Mouse (Mus musculus) intestine, postnatal 0 days (tissue): Measurements from ENCODE around the gene Sema5a. TPM values are rescaled to one million over a fixed set of nuclear protein-coding genes. Genes with fewer than 3 reads are reported as not detected.

Experiments used
- ATAC-seq: fragments of 200-750 bp; cut with Nextera tagmentation; 2 replicates; pipeline ENCODE4 v1.8.0; 2017; ENCODE audit warnings: mild to moderate bottlenecking, moderate TSS enrichment, moderate library complexity
- H3K27ac ChIP-seq: fragments of 300-500 bp; sonication (generic); 2 replicates; pipeline ENCODE4 v1.5.1; 2014; ENCODE audit warnings: mild to moderate bottlenecking, low read depth, low read length, moderate library complexity
- H3K27me3 ChIP-seq: fragments of 300-500 bp; sonication (generic); replicated peaks from 2 replicates; pipeline ENCODE4 v1.6.1; 2014; ENCODE audit warnings: low read length, mixed read lengths; ENCODE audit not compliant: control insufficient read depth, insufficient read depth
- H3K36me3 ChIP-seq: fragments of 300-500 bp; sonication (generic); 2 replicates; pipeline ENCODE4 v1.6.1; 2014; ENCODE audit warnings: mild to moderate bottlenecking, moderate library complexity; ENCODE audit not compliant: control insufficient read depth, insufficient read depth
- H3K4me1 ChIP-seq: fragments of 300-500 bp; sonication (generic); replicated peaks from 2 replicates; pipeline ENCODE4 v1.6.1; 2014; ENCODE audit warnings: antibody characterized with exemption, low read length, mixed read lengths; ENCODE audit not compliant: control insufficient read depth, insufficient read depth
- H3K4me2 ChIP-seq: fragments of 300-500 bp; sonication (generic); replicated peaks from 2 replicates; pipeline ENCODE4 v1.6.1; 2014; ENCODE audit warnings: low read depth, mild to moderate bottlenecking, moderate library complexity
- H3K4me3 ChIP-seq: fragments of 300-500 bp; sonication (generic); 2 replicates; pipeline ENCODE4 v1.5.1; 2014; ENCODE audit warnings: low read depth, low read length
- H3K9ac ChIP-seq: fragments of 300-500 bp; sonication (generic); 2 replicates; pipeline ENCODE4 v1.6.1; 2014; ENCODE audit warnings: mild to moderate bottlenecking, low read depth, low read length
- H3K9me3 ChIP-seq: fragments of 300-500 bp; sonication (generic); 2 replicates; pipeline ENCODE4 v1.6.1; 2016; ENCODE audit warnings: mixed run types; ENCODE audit not compliant: control insufficient read depth
- CTCF ChIP-seq: sonication (generic); IDR thresholded peaks from 2 replicates; pipeline ENCODE4 v1.5.1; 2016; ENCODE audit warnings: low read depth, mild to moderate bottlenecking, control low read depth, antibody characterized with exemption, moderate library complexity
- WGBS: fragments of 180-500 bp; shearing (Covaris S2); extraction: QIAGEN DNeasy Blood & Tissue Kit; methylation state at CpG from one replicate; pipeline ENCODE4 v1.1.7; 2014; 5-methylcytosine and 5-hydroxymethylcytosine counted together
- polyA plus RNA-seq: library from polyadenylated mRNA; unstranded; fragments of >200 nt; fragmentation: Nextera tagmentation; extraction: Ambion mirVana; gene quantifications from 2 replicates; pipeline ENCODE4 v1.2.1, GENCODE M21; 2015

The Sema5a gene
- polyA plus RNA-seq, 1 experiment from 2014 or later, result 5.1 TPM

DNA sequence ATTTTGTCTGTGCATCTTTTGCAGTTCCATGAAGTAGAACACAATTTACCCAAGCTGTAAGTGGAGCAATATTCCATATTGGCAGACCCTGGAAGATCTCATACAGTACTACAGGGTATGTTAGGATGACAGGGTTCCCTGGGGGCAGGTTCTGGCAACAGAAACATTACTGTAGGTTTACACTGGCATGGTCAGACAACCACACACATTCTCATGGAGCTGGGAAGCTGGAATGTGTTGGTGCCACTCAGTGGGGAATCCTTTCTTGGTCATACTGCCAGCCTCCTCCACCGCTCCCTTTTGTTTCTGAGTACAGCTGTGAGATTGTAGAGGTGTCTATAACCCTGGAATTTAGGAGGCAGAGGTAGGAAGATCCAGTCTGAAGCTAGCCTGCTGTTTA is 11.2 kb upstream of the Sema5a start:
- Histone ChIP-seq H3K27ac (no peak overlapping the region), H3K4me1 (no peaks in the 10 kb centered on the region), H3K27me3 (no peaks in the 10 kb centered on the region), H3K36me3 (no peaks in the 10 kb centered on the region), H3K4me2 (no peak overlapping the region), H3K9ac (no peak overlapping the region), H3K9me3 (no peaks in the 10 kb centered on the region), H3K4me3 (no peak overlapping the region)
- WGBS, result 100% methylated on average over 1 of the region's 1 CpGs
- no peak for ATAC-seq
- TF ChIP-seq CTCF, result no peak

DNA sequence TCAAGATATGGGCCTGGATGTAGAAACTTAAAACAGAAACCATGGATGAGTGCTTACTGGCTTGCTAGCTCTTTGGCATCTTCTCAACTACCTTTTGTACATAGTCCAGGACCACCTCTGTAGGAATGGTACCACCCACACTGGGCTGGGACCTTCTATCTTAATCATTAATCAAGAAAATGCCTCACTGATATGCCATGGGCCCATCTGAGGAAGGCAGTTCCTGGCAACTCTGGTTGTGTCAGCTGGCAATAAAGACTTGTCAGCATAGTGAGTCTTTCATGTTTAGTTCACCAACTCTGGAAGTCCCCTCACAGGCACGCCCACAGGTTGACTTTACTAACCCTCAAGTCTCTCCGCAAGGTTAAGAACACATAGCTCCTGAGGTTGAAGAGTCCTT is 5.5 kb upstream of the Sema5a start:
- Histone ChIP-seq H3K9me3 (no peaks in the 10 kb centered on the region), H3K27me3 (no peaks in the 10 kb centered on the region), H3K4me2 (no peak overlapping the region), H3K4me1 (no peaks in the 10 kb centered on the region), H3K36me3 (no peaks in the 10 kb centered on the region), H3K27ac (no peak overlapping the region), H3K9ac (no peak overlapping the region), H3K4me3 (no peak overlapping the region)
- TF ChIP-seq CTCF, result no peak
- WGBS, result 86% methylated on average over 2 of the region's 2 CpGs
- ATAC-seq, result no peak

DNA sequence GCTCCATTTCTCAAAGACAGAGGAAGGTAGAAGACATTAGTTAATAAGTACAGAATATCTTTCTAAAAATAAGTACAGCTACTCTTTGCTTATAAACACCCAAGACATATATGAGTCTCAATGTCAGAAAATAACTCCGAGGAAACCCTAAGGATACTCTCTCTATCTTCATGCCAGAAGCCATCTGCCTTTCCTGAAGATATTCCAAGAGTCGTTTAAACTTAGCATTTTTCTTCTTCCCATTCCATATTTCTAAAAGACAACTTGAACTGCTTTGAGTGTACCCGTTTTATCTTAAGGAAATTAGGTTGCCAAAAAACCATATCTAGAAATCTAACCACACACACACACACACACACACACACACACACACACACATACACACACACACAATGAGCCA is 4.5 kb upstream of the Sema5a start:
- no peak for ATAC-seq

DNA sequence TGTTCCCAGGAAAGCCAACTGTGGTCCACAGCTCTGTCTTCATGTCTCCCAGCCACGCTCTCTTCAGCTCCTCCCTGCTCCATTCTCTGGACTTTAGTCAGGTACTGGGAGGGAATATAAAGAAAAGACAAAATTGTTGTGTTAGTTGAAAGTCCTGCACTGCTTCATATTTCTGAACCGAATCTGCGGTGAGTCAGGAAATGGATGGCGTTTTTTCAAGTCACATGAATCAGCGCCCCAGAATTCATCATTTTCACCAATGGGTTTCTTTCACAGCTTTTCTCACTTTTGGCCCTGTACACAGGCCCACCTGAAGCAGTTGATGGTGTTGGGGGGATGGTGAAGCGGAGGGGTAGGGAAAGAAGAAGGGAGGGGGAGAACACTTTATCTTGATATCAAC is 2.9 kb upstream of the Sema5a start:
- H3K36me3 ChIP-seq, result no peaks in the 10 kb centered on the region
- no peak for ATAC-seq
- H3K27me3 ChIP-seq, result no peaks in the 10 kb centered on the region
- no peak overlapping the region for H3K9ac ChIP-seq
- no peak for TF ChIP-seq CTCF
- WGBS, result 69% methylated on average over 6 of the region's 6 CpGs
- no peak overlapping the region for H3K4me3 ChIP-seq
- H3K27ac ChIP-seq, result no peak overlapping the region
- no peak overlapping the region for H3K4me2 ChIP-seq
- H3K4me1 ChIP-seq, result 0 out of 2 replicates have a peak, but pooled peaks cover 3% of the 10 kb centered on the region
- H3K9me3 ChIP-seq, result no peaks in the 10 kb centered on the region

More for the DNA sequence above, 4.5 kb upstream of the Sema5a start:
- Histone ChIP-seq H3K4me3 (no peak overlapping the region), H3K4me1 (0 out of 2 replicates have a peak, but pooled peaks cover 2% of the 10 kb centered on the region), H3K9ac (no peak overlapping the region), H3K4me2 (no peak overlapping the region), H3K36me3 (no peaks in the 10 kb centered on the region), H3K27ac (no peak overlapping the region), H3K9me3 (no peaks in the 10 kb centered on the region), H3K27me3 (no peaks in the 10 kb centered on the region)
- no peak for TF ChIP-seq CTCF
- WGBS, result 58% methylated on average over 3 of the region's 3 CpGs

DNA sequence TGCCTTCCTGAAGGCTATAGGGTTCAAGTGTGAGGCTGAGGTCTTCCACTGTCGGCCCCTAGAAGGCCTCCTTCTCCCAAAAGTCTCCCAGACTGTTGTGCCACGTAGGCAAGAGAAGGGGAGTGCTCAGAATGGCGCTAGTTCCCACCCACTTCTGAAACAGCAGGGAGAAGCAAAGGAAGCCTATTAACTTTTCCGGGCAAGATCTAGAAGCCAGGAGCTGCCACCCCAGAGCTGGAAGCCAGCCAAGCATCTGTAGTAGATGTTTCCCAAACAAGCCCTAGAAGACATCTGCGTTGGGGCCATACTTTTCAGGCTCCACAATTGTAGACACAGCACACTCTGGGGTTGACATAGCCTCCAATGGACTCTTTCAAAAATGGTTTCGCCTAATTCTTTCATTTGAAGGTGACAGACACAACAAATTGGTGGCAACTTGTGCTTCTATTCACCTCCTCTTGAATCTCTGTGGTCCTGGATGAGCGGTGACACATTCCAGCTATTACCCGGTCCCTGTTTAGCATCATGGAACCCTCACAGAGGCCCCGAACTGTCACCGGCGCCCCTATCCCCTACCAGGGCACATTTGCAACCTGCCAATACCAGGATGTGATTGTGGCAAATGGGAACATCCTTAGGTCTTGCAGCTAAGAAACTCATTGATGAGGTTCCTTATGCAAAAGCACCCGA is 1.4 kb upstream of the Sema5a start:
- Histone ChIP-seq H3K4me2 (peak overlapping the region; percentile 95), H3K4me1 (0 out of 2 replicates have a peak, but pooled peaks cover 3% of the 10 kb centered on the region), H3K9me3 (no peaks in the 10 kb centered on the region), H3K9ac (peak overlapping the region; percentile 34; the same call in 1 of the 2 replicates), H3K36me3 (no peaks in the 10 kb centered on the region), H3K27ac (peak overlapping the region; percentile 75; the same call in 1 of the 2 replicates), H3K27me3 (no peaks in the 10 kb centered on the region), H3K4me3 (peak overlapping the region; percentile 59)
- WGBS, result 50% methylated on average over 12 of the region's 12 CpGs
- ATAC-seq, result no peak
- peak; percentile 34; the same call in 1 of the 2 replicates for TF ChIP-seq CTCF

DNA sequence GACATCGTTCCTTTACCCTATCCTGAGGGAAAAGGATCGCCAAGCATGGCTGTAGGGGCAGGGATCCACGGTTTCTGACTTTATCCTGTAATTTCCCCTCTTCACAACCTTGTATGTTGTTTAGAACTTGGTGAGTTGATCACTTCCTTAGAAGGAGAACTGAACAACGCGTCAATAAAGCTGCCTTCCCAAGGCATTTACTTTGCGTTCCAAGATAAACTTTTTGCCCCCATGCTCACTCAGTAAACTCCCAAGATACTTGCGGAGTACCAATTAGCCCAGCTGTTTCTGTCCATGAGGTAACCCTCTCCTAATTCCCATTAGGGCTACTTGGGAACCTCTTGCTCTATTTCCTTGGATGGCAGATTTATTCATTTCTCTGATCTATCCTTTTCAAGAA is 786 bp upstream of the Sema5a start:
- Histone ChIP-seq H3K4me1 (0 out of 2 replicates have a peak, but pooled peaks cover 3% of the 10 kb centered on the region), H3K27me3 (no peaks in the 10 kb centered on the region), H3K36me3 (no peaks in the 10 kb centered on the region), H3K4me3 (peak overlapping the region; percentile 59), H3K27ac (peak overlapping the region; percentile 75), H3K9me3 (no peaks in the 10 kb centered on the region), H3K9ac (peak overlapping the region; percentile 65), H3K4me2 (peak overlapping the region; percentile 95)
- no peak for ATAC-seq
- WGBS, result 34% methylated on average over 7 of the region's 7 CpGs
- TF ChIP-seq CTCF, result no peak
